Mouse (Mus musculus) gastrocnemius, adult 2 months (tissue): ENCODE data around the gene Tbc1d32. TPM values are rescaled to one million over a fixed set of nuclear protein-coding genes. Genes with fewer than 3 reads are reported as not detected.
"Not testable (repeated sequence)": the region's sequence is repeated elsewhere in the genome, so short reads cannot be mapped to it uniquely, and the experiment has no call there.

Source experiments
- DNase-seq: peaks from one replicate; pipeline ENCODE4 v3.0.0; 2022
- H3K27ac ChIP-seq: fragments of 200-600 bp; 2 replicates; pipeline ENCODE4 v1.8.1; 2022; ENCODE audit warnings: mild to moderate bottlenecking
- H3K4me3 ChIP-seq: fragments of 200-600 bp; 2 replicates; pipeline ENCODE4 v1.8.1; 2022; ENCODE audit warnings: mild to moderate bottlenecking, moderate library complexity
- CTCF ChIP-seq: fragments of 200-600 bp; IDR thresholded peaks from 2 replicates; pipeline ENCODE4 v1.8.1; 2022; ENCODE audit warnings: antibody characterized with exemption, mild to moderate bottlenecking, moderate library complexity
- intact Hi-C: fragments of 180-260 bp; cut with DNase I; formaldehyde crosslinking; loops from one replicate; pipeline ENCODE4 v1.15.1; 2025
- long read RNA-seq, 2 experiments: library from polyadenylated mRNA; stranded (forward); transcript quantifications; one replicate each; pipeline ENCODE4 v2.0.0; 2021
- total RNA-seq, 2 experiments: library from RNA; stranded (reverse); gene quantifications; 2 replicates each; pipeline ENCODE4 v1.2.3; 2021

The Tbc1d32 gene
- total RNA-seq, result 1 to 10 TPM; 1.5 to 2.0 TPM
- long read RNA-seq, experiment 1, full-length matches to known transcripts, result 2 of 3 reads
- long read RNA-seq, experiment 1, partial matches to known transcripts, result 0 of 3 reads
- long read RNA-seq, experiment 1, other reads (novel, unspliced or antisense), result 1 of 3 reads
- long read RNA-seq, experiment 2, full-length matches to known transcripts, result 1 of 1 reads
- long read RNA-seq, experiment 2, partial matches to known transcripts, result 0 of 1 reads
- long read RNA-seq, experiment 2, other reads (novel, unspliced or antisense), result 0 of 1 reads

GRCm38 (mm10) chr10:56228568-56229209, at the start of gene Tbc1d32:
Gene Tbc1d32, minus strand, starts transcription at chr10:56228689.
- peak within 1 kb of the TSS; percentile 73 for H3K4me3 ChIP-seq
- peak within 1 kb of the TSS; percentile 90 for H3K27ac ChIP-seq
- DNase-seq, result peak; percentile 94
- intact Hi-C loops, result loop anchor here (5.0 kb wide), 1 partner anchor 121 kb away; the partner anchor contains the start of gene Msl3l2
- no peak for TF ChIP-seq CTCF

GRCm38 (mm10) chr10:56227771-56228275, 666 bp downstream of the Tbc1d32 start:
- Histone ChIP-seq H3K4me3 (peak overlapping the region; percentile 73), H3K27ac (peak overlapping the region; percentile 90)
- no peak for TF ChIP-seq CTCF
- no peak for DNase-seq
- intact Hi-C loops, result loop anchor here (5.0 kb wide), 1 partner anchor 121 kb away; the partner anchor contains the start of gene Msl3l2

GRCm38 (mm10) chr10:56215797-56216196, 12.7 kb downstream of the Tbc1d32 start:
- DNase-seq, result no peak
- intact Hi-C loops, result no loop called here
- no peak for TF ChIP-seq CTCF
- H3K4me3 ChIP-seq, result no peak overlapping the region
- H3K27ac ChIP-seq, result no peak overlapping the region

DNA sequence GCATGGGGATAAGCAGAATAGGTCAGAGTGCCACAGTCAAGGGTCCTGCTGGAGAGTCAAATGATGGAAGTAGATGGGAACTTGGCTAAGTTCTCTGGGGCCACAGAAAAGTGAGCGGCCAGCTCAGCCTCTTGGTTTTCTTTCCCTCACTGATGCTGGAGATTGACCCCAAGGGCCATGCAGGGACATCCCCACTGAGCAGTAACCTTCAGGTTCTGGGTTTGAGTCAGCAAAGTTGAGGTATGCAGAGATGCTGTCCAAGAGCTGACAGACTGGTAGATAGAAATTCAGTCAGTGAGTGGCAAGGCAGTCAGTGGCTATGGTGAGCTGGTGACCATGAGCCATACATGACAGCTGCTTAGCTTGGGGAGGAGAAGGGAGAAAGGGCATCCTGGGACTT, 18.1 kb downstream of the Tbc1d32 start:
- intact Hi-C loops, result no loop called here
- no peak overlapping the region for H3K27ac ChIP-seq
- no peak for DNase-seq
- TF ChIP-seq CTCF, result no peak
- H3K4me3 ChIP-seq, result no peak overlapping the region

- TF ChIP-seq CTCF, result no peak
- H3K27ac ChIP-seq, result no peak overlapping the region
- intact Hi-C loops, result no loop called here
- DNase-seq, result no peak
- no peak overlapping the region for H3K4me3 ChIP-seq
These were observed 21.6 kb downstream of the Tbc1d32 start for GRCm38 (mm10) chr10:56206802-56207404.

DNA sequence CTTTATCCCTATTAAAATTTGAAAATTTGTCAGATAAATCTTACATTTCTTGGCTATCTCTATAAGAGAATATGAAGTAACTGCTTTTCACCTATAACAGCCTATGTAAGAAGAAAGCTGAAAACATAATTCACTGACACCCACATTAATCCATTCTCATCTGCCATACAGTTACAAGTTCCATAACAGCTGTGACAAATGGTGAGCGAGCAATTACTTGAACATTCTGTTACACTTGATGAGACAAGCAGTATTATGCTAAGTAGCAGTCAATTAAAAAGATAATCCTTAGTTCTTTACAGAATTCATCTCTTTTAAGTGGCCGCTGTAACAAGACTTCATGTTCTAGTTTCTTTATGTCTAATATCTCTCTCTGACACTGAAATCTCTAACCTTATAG, 24.1 kb downstream of the Tbc1d32 start:
- Histone ChIP-seq H3K27ac (no peak overlapping the region), H3K4me3 (no peak overlapping the region)
- no peak for TF ChIP-seq CTCF
- DNase-seq, result no peak
- intact Hi-C loops, result no loop called here

DNA sequence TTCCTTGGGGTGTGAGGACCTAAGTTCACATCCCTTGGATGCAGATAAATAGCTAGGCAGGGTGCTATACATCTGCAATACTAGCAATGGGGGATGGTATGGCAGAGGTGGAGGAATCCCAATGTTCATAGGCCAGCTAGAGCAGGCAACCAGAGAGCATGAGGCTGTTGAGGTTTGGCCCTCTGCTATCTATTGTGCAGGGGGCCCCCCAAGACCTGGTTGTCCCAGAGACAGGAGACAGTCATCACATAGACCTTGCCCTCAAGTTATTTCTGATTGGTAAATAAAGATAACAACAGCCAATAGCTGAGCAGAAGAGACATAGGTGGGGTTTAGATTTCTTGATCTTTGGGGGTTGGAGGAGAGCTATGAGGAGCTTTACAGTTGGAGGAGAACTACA, 28.6 kb downstream of the Tbc1d32 start:
- Histone ChIP-seq H3K4me3 (no peak overlapping the region), H3K27ac (no peak overlapping the region)
- DNase-seq, result no peak
- intact Hi-C loops, result no loop called here
- no peak for TF ChIP-seq CTCF

- Histone ChIP-seq H3K4me3 (no peak overlapping the region), H3K27ac (no peak overlapping the region)
- TF ChIP-seq CTCF, result no peak
- intact Hi-C loops, result no loop called here
- no peak for DNase-seq
These were observed 29.8 kb downstream of the Tbc1d32 start for GRCm38 (mm10) chr10:56198691-56199090.

- Histone ChIP-seq H3K4me3 (no peak overlapping the region), H3K27ac (no peak overlapping the region)
- DNase-seq, result no peak
- TF ChIP-seq CTCF, result no peak
- intact Hi-C loops, result no loop called here
These were observed 34.2 kb downstream of the Tbc1d32 start for GRCm38 (mm10) chr10:56194310-56194709.

GRCm38 (mm10) chr10:56181727-56182126, 46.8 kb downstream of the Tbc1d32 start:
- H3K4me3 ChIP-seq, result no peak overlapping the region
- no peak for DNase-seq
- TF ChIP-seq CTCF, result no peak
- H3K27ac ChIP-seq, result no peak overlapping the region
- intact Hi-C loops, result no loop called here

- Histone ChIP-seq H3K27ac (no peak overlapping the region), H3K4me3 (no peak overlapping the region)
- no peak for TF ChIP-seq CTCF
- intact Hi-C loops, result no loop called here
- no peak for DNase-seq
These were observed 55.3 kb downstream of the Tbc1d32 start for GRCm38 (mm10) chr10:56173184-56173583.

DNA sequence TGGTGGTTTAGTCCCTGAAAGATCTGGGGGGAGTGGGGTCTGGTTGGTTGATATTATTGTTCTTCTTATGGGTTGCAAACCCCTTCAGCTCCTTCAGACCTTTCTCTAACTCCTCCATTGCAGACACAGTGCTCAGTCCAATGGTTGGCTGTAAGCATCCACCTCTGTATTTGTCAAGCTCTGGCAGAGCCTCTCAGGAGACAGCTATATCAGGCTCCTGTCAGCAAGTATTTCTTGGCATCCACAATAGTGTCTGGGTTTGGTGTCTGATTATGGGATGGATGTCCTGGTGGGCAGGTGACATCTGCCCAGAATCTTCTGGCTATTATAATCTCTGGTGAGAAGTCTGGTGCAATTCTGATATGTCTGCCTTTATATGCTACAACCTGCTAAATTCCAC, 60.8 kb downstream of the Tbc1d32 start:
- H3K27ac ChIP-seq, H3K4me3 ChIP-seq, intact Hi-C loops, DNase-seq: not testable (repeated sequence)

- no peak for TF ChIP-seq CTCF
- intact Hi-C loops, result no loop called here
These were observed 62.7 kb downstream of the Tbc1d32 start for GRCm38 (mm10) chr10:56165758-56166157.

More at GRCm38 (mm10) chr10:56165758-56166157, 62.7 kb downstream of the Tbc1d32 start:
- no peak for DNase-seq
- H3K27ac ChIP-seq, result no peak overlapping the region
- no peak overlapping the region for H3K4me3 ChIP-seq
